Mouse (Mus musculus): ENCODE results near the gene Fgfr2.

- TF ChIP-seq CTCF (conservative IDR thresholded peaks at IDR 0.05; ENCODE audit: insufficient read depth, insufficient read length, low read depth, low read length) = no peak
- TF ChIP-seq POLR2A (IDR thresholded peaks at IDR 0.05; ENCODE audit: low read depth, low read length) = no peak
Measured at GRCm38 (mm10) chr7:132767233-132767998, 355.7 kb downstream of the Fgfr2 start.

Measured in kidney, adult 2 months (tissue).